Mouse (Mus musculus) heart, postnatal 10 days (tissue): ENCODE results near the gene Nat8f1. TPM values are rescaled to one million over a fixed set of nuclear protein-coding genes. Genes with fewer than 3 reads are reported as not detected.
"Not testable (repeated sequence)": the region's sequence is repeated elsewhere in the genome, so short reads cannot be mapped to it uniquely, and the experiment has no call there.

Experiments used
- DNase-seq, 2 experiments: peaks; one replicate each; pipeline ENCODE4 v3.0.0; 2021
- intact Hi-C: fragments of 180-260 bp; cut with DNase I; formaldehyde crosslinking; loops from one replicate; pipeline ENCODE4 v1.15.1; 2025
- total RNA-seq, 2 experiments: library from RNA; stranded (reverse); gene quantifications; 2 replicates each; pipeline ENCODE4 v1.2.3; 2021

Nat8f1 gene
- 1 to 10 TPM; 1.4 to 2.1 TPM for total RNA-seq

- intact Hi-C loops: loop anchor here (2.0 to 5.0 kb wide), 2 partner anchors 45 to 91 kb away; partner anchors contain the start of gene Dusp11
- DNase-seq: peak; percentile 94
Measured at GRCm38 (mm10) chr6:85915539-85916513, at the start of gene Nat8f1. TSS of gene Nat8f1 (minus strand) at chr6:85915687.

- intact Hi-C loops: loop anchor here (1.0 to 2.0 kb wide), 2 partner anchors 24 to 47 kb away; partner anchors contain the start of gene Nat8f1
- peak; percentile 95 to 96 for DNase-seq
Measured at GRCm38 (mm10) chr6:85961101-85962091, 45.9 kb upstream of the Nat8f1 start, which contains the start of gene Dusp11. TSS of gene Dusp11 (minus strand) at chr6:85961667.

GRCm38 (mm10) chr6:85957581-85957980, 42.1 kb upstream of the Nat8f1 start:
- intact Hi-C loops: no loop called here
- DNase-seq: no peak

DNA sequence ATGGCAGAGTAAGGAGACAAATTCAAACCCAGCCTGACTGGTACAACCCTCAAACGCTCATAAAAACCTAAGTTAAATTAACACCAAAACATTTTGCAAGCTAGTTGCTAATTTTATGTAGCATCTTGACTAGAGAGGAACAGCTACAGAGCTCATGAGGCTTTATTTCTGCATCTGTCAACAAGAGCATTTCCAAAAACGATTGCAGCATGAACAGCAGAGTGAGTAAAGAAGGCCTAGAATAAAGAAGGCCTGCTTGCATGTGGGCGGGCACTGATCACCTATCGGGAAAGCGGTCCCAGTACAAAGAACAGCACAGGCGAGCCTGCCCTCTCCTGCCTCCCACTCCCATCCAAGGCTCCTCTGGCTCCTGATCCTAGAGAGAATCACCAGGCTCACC, 33.1 kb upstream of the Nat8f1 start:
- DNase-seq: no peak
- intact Hi-C loops: no loop called here

GRCm38 (mm10) chr6:85942469-85942868, 27.0 kb upstream of the Nat8f1 start:
- intact Hi-C loops: no loop called here
- DNase-seq: no peak

GRCm38 (mm10) chr6:85938701-85939100, 23.2 kb upstream of the Nat8f1 start:
- DNase-seq: no peak
- intact Hi-C loops: loop anchor here (10.0 kb wide), 1 partner anchor 426 kb away; the partner anchor contains the start of gene Fam136a

DNA sequence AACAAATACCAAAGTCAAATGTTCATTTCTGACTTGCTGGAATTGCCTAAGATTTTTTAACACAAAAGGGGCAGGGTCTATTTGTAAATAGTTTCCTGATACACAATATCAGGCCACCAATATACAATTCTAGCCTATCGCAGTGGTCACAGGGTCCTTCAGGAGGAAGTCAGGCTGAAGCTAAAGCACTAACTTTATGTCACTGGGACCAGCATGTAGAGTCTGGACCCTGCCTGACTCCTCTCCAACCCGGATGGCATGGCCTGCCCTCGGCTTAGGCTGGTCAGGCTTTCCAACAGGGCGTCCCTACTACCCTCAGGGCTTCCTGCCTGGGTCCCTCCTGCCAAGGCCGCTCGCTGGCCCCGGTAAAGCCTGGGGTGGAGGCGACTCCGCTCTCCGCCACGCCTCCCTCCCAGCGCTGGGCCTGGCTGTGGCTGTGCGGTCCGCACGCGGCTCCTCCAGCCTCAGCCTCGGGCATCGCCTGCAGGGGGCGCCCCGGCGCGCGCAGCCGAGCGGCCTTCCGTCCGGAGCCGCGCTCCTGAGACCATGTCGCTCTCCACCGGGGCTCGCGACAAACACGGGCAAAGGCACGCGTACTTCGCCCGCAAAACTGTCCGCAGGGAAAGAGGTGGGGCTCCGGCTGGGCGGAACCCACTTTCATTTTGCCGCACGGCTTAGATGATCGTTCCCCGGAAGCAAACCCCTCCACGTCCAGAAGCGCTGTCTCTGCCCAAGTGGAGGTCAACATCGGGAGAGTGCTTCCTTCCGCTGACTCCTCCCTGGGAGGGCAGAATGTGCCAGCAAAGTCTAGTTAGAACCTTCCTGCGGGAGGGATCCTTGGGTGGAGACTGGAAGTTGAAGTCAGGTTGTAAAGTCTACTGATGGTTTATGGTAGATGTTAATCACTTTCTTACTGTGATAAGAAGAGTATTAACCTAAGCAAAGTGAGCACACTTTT, 21.3 kb upstream of the Nat8f1 start:
- intact Hi-C loops: loop anchor here (1.0 to 10.0 kb wide), 3 partner anchors 25 to 428 kb away; partner anchors contain the start of genes Dusp11 and Fam136a
- peak; percentile 89 to 91 for DNase-seq

- intact Hi-C loops: loop anchor here (2.0 to 10.0 kb wide), 2 partner anchors 75 to 429 kb away; partner anchors contain the start of gene Fam136a
- DNase-seq: no peak
Measured at GRCm38 (mm10) chr6:85935646-85936045, 20.2 kb upstream of the Nat8f1 start.

GRCm38 (mm10) chr6:85934047-85934446, 18.6 kb upstream of the Nat8f1 start:
- no peak for DNase-seq
- intact Hi-C loops: loop anchor here (10.0 kb wide), 1 partner anchor 431 kb away; the partner anchor contains the start of gene Fam136a

GRCm38 (mm10) chr6:85929312-85929711, 13.8 kb upstream of the Nat8f1 start:
- DNase-seq: no peak
- intact Hi-C loops: no loop called here

DNA sequence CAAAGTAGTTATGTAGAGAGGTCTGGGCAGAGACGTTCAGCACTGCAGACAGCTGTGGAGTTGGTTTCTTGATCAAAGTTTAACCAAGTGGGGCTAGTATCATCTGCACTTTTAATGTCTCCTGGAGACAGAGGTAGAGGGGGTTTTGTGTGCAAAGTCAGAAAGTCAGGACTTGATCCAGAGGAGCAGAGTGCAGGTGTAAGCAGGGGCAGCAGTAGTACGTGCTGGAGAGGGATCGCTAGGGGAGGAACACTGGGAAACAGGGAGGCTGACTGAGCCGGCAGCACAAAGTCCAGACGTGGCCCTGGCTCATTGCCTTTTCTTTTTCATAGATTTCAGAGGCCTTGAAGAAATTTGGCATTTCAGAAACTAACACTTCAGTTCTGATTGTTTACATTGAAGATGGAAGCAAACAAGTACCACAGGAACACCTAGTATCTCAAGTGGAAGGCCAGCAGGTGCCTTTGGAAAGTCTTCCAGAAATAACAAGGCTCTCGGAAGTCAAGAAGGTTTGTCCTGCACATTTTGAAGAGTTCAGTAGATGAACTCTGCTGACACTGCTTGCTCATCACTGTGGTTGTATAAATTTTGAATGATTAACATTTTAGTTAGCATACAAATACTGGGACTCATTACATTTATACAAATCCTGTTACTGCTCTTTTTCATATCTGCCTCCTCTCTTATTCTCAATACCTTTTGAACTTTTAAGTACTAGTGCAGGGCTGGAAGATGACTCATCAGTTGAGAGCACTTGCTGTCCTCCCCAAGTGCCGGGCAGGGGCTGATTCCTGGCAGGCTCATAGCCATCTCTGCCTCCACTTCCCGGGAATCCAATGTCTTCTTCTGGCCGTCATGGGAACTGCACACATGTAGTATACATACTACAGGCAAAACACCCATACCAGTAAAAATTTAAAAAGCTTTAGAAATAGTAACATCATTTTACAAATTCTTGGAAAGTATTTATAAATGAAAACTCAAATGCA, 12.3 kb upstream of the Nat8f1 start:
- DNase-seq: no peak
- intact Hi-C loops: no loop called here

DNA sequence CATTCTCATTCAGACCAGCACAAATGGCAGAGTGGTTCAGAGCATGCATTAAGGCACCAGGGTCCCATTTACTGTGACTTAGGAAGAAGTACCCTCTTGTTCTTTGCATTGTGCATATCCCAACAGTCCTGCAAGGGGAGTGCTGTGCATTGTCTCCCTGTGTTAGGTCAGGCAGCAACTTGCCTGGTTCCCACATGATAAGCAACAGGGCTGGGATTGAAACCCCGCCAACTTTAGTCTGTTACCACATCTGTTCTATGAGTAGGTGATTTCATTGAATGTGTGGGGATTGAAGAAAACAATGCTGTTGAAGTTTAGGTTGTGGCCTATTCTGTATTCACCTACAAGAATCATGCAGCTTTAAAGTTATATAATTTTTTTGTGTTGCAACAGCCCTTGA, 11.2 kb upstream of the Nat8f1 start:
- intact Hi-C loops: no loop called here
- DNase-seq: no peak

DNA sequence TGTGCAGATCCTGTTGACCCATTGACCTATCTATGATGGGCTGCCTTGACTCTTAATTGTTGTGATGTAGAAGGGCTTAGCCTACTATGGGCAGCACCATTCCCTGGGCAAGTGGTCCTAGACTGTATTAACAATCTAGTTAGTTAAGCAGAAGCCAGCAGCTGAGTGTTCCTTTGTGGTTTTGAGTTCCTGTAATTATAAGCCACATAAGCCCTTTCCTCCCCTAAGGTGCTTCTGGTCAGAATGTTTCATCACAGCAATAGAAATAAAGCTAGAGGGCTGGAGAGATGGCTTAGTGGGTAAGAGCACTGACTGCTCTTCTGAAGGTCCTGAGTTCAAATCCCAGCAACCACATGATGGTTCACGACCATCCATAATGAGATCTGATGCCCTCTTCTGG, 8.2 kb upstream of the Nat8f1 start:
- no peak for DNase-seq
- intact Hi-C loops: no loop called here

DNA sequence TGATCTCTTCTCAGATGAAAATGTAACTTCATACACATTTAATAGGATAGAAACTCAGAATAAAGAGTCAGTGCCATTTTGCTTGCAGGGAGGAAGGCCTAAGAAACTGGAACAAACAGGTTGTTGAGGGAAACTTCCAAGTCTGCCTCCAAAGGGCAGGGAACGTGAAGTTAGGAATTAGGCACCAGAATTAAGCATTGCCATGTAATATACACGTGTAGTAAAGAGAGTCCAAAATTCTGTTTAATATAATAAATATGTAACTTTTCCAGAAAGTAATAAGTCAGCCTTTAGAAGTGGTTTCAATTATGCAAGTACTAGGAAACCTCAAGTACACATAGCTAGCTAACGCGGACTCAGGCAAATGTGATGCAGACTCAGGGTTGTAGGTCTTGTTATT, 3.9 kb upstream of the Nat8f1 start:
- intact Hi-C loops: loop anchor here (5.0 kb wide), 1 partner anchor 88 kb away; no protein-coding TSS in a partner anchor
- no peak for DNase-seq

GRCm38 (mm10) chr6:85918341-85918740, 2.9 kb upstream of the Nat8f1 start:
- intact Hi-C loops: loop anchor here (5.0 kb wide), 1 partner anchor 89 kb away; no protein-coding TSS in a partner anchor
- not testable (repeated sequence) for DNase-seq

DNA sequence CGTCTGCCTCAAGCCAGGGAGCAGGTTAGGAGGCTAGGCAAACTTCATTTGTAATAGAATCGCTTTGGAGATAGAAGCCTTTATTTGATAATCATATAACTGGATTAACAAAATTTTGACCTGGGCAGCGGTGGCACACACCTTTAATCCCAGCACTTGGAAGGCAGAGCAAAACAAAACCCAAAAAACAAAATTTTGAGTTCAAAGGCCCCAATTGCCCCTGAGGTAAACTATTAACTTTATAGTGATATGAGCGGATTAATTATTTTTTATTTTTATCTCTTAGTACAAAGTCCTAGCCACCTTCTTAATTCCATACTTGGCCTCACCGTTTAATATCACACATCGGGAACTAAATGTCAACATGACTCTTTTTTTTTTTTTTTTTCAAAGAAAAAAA, 1.1 kb upstream of the Nat8f1 start:
- intact Hi-C loops: loop anchor here (5.0 kb wide), 1 partner anchor 91 kb away; no protein-coding TSS in a partner anchor
- no peak for DNase-seq

DNA sequence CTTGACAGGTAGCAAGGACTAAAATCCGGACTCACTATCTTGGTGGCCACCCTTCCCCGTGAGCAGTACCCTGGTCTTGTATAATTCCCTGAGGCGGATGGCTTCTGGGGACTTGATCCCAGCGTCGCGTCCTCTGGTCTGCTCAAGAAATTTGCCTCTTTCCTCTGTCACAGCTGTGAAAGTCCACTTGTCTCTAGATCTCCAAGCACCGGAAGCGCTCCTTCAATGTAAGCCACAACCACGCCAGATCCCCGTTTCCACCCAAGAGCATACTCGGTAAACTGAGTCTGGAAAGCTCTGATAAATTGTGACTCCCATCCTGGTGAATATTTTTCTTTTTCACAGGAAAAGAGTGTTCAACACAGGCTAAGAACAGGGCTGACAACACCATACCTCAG, 347 bp downstream of the Nat8f1 start:
- intact Hi-C loops: loop anchor here (2.0 to 5.0 kb wide), 2 partner anchors 46 to 92 kb away; partner anchors contain the start of gene Dusp11
- DNase-seq: no peak

DNA sequence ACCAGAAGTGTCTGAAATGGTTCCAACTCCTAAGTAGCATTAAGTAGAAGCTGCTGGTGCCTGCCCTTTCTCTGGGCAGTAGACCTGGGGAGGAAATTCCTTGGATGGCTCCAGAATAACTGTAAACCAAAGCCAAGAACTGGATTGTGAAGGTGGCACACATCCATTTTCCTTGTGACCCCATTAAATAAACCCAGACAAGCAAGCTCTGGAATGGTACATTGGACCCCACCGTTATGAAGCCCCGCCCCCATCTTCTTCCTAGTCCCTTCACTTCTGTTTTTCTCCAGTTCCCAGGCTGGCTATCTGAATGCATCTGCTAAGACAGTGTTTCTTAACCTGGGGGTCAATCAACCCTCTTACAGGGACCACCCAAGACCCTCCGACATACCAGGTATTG, 3.9 kb downstream of the Nat8f1 start, which contains the start of gene Tprkb:
Gene Tprkb, plus strand, starts transcription at position 279 of the 400 bp plus-strand sequence.
- no peak for DNase-seq
- intact Hi-C loops: no loop called here
